Mouse (Mus musculus) right cerebral cortex, adult 18-20 months (tissue): ENCODE measurements at regions not wholly inside any gene's neighbourhood (a gene's known extent, or its start where the extent isn't known, plus 50 kb on each side); places are given as distances from the start of the nearest gene placed in this dataset.

ENCODE experiments used
- DNase-seq: peaks from one replicate; pipeline ENCODE4 v3.0.0; 2022; ENCODE audit warnings: mixed read lengths

DNA sequence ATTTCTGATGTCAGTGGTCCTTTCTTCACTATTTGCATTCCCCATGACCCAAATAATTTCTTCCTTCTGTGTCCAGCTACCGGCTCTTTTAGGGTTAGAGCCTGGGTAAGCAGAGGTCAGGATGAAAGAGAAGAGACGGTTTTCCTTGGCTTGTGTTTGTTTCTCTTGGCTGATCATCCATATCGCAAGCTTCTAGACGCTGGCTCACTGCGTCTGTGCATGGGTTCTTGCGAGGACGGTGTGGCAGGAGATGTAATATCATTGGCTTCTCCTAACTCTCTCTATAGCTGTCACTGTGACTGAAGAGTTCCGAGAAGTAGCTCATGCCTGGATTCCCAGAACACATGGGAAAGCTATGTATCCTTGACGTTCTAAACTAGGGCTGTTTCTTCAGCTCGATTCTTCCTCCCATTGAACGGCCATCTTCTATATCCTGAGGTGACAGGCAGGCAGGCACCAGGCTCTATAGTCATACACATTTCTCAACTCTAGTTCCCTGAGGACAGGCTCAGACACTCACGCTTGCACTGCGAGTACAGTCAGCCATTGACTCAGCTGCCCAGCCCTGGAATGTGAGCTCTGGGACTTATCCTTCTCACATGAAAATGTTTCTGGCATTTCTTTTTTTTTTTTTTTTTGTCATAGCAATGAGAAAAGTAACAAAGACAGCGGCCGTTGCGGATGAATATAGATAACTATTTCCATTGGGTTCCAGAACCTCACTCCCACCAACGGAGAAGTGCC is 85.0 kb downstream of the Bach1 start:
- DNase-seq = no peak

DNA sequence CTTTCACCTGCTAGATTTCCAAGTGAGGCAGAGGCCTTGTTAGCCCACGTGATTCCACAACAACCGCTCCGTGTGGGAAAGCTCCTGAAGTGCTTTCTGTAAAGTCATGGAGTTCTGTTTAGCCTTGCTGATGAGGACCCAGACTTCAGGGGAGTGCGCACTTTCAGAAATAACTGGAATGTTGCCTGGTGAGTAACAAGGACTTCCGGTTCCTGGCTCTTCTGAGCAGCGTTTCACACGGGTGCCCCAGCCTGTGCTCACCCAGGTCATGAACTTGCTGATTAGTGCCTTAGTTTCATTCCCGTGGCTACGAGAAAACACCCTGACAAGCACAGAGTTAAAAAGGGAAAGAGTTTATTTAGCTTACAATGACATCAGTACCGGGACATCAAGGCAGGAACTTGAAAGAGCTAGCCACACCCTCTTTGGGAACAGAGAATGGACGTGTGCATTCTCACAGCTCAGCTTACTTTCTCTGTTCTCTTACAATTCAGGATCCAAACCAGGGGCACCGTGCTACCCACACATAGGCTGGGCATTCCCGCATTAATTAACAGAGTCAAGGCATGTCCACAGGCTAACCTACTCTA is 85.8 kb downstream of the Bach1 start:
- DNase-seq = no peak

DNA sequence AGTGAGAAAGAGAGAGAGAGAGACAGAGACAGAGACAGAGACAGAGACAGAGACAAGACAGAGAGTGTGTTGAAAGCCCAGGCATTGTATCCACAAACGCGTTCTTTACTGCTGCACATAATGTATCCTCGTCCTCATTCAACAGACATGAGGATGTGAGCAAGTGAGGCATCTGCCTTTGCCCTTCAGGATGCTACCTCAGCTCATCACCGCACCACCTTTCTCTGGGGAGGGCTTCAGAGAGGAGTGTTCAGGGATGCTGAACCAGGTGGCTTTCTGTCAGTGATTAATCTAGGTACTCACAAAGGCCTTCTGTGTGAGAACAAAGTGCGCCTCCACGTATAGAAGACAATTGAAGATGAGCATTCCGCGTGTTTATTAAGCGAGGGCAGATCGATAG is 90.8 kb downstream of the Bach1 start:
- DNase-seq = no peak

DNA sequence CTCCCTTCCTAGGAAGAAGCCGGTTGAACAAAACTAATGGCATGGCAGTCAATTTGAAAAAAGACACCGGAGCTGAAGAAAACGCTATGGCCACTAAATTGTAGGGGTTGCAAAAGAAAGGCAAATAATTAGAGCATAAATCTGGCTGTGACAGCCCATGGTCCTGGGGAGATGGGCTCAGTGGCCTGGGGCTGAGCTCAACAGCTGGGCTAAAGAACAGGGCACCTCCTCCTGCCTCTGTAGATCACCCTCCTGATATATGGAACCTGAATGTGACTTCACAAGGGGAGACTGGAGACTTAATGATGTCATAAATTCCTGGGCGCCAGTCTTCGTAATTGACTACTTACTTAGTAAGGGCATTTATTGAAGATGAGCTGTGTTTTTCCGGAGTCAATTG is 91.2 kb downstream of the Bach1 start:
- no peak for DNase-seq

DNA sequence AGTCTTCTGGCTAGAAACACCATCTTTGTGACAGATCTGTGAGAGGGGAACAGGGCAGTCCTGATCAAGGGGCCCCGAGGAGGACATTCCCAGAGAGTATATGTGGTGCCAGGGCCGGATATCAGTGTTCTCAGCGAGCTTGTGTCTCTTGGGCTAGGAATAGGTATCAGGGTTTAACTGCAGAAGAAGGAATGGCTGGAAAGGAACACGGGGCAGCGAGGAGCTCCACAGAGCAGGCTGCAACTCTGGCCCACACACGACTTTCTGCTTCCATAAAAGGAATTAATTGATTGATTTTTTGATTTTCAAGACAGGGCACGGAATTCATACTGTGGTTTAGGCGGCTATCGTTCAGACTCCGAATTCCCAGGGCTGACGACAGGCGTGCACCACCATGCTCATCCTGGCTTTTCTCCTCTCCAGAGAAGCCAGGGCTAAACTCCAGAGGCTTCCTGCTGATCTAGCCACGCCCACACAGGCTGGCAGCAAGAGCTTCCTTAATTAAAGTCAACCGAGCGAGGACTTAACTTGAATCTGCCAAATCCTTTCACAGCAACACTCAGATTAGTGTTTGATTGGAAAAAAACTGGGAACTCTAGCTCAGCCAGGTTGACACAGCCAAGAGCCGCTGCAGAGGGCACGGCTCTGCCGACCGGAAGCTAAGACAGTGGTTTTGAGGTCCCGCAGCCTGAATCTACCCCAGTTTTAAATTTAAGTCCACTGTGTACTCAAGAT is 97.9 kb downstream of the Bach1 start:
- DNase-seq = peak; percentile 54

DNA sequence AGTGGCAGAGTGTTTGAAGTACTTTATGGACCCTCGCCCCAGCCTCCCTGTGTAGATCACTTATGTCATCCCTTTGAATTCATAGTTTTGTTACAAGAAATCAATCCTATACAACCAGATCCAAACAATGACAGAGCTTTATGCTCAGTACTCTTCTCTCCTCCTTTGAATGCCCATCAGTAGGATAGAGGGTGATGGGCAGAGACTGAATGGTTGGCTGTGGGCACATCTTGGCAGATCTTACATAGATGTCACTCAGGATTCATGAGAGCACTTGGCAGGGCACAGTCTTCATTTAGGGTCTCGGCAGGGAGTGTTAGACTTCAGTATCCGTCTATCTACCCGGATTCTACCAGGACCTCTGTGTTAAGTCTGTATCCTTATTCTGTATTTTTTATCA is 103.6 kb downstream of the Bach1 start:
- DNase-seq = no peak

DNA sequence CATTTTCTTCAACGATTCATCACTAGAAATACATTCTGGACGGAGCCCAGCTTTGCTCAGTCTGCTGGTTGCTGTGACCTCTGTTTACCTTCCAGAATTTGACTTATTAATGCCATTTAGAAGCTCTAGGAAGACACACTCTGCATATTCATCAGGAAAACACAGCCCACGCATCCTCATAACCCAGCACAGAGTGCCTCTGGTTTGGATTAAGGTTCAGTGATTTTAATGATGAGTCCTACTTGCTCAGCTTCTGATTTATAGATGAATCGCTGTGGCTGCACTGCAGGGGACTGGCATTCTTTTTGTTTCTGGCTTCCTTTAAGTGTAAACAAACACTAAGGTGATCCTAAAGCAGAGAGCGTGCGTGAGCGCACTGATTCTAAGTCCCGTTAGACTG is 118.8 kb downstream of the Bach1 start:
- no peak for DNase-seq

DNA sequence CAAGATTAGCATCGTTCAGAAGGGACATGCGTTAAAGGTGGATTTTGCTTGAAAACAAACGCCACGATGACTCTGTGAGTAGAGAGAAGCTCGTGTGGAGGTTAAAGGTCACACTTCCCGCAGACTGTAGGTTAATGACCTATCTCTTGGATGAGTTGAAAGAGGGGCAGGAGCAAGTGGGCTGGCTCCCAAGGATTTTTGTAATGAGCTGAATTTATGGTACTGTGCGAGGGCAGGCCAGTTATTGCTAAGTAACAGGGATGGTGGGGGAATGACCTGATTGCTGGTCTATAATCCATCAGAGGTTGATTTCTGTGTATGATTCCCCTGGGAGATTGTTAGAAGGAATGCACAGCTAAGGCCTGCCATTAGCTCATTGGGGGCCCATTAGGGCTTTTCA is 135.6 kb downstream of the Bach1 start:
- no peak for DNase-seq

DNA sequence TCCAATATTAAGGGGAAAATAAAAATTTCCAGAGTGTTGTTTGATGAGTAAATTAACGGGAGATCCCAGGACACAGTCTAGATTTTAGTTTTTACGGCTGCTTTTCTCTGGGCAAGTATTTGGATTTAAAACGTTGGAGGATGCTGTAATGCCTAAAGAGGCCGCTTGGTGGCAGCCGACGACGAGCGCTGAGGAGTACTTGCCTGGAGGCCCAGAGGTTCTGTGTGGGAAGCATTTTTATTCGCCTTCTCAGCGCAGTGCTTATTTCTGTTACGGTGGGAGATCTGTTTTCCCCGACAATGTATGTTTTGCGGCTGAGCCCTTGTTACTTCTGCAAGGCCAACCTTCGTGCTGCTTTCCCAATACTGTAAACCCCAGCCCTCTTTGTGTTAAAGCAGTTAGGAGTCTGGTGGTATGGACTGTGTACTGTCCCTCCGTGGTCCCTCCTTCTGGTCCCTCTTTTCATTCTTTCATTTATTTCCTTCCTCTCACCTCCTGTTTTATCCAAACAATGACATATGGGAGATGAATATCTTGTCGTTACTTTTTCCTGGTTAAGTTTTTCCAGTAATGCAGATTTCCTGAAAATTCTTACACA is 142.3 kb downstream of the Bach1 start:
- peak; percentile 82 for DNase-seq
